Mouse (Mus musculus): ENCODE measurements at regions not wholly inside any gene's neighbourhood (a gene's known extent, or its start where the extent isn't known, plus 50 kb on each side); places are given as distances from the start of the nearest gene placed in this dataset.
A peak's percentile ranks its signal among the peaks of the same experiment; 100 is the strongest.

- H3K27ac ChIP-seq = no peak overlapping the region
- no peaks in the 10 kb centered on the region for H3K27me3 ChIP-seq
- H3K9ac ChIP-seq = no peak overlapping the region
- no peaks in the 10 kb centered on the region for H3K9me3 ChIP-seq (replicated peaks)
- no peak for ATAC-seq (replicated peaks; ENCODE audit: insufficient number of reproducible peaks, insufficient read depth, low FRiP score, low read depth)
- no peak overlapping the region for H3K4me2 ChIP-seq
- no peaks in the 10 kb centered on the region for H3K4me1 ChIP-seq (replicated peaks)
- H3K36me3 ChIP-seq = no peaks in the 10 kb centered on the region
- no peak overlapping the region for H3K4me3 ChIP-seq
- 53% methylated on average over 3 of the region's 3 CpGs for WGBS
These were observed 57.0 kb downstream of the Rps29 start for GRCm38 (mm10) chr12:69101965-69102364.

GRCm38 (mm10) chr12:69094856-69095255 lies 64.1 kb downstream of the Rps29 start:
- no peak overlapping the region for H3K4me2 ChIP-seq
- H3K9me3 ChIP-seq (replicated peaks) = no peaks in the 10 kb centered on the region
- no peak for ATAC-seq (replicated peaks; ENCODE audit: insufficient number of reproducible peaks, insufficient read depth, low FRiP score, low read depth)
- H3K9ac ChIP-seq = no peak overlapping the region
- H3K4me3 ChIP-seq = no peak overlapping the region
- H3K4me1 ChIP-seq (replicated peaks) = no peaks in the 10 kb centered on the region
- H3K27me3 ChIP-seq = no peaks in the 10 kb centered on the region
- 80% methylated on average over 6 of the region's 8 CpGs for WGBS
- no peak overlapping the region for H3K27ac ChIP-seq
- no peaks in the 10 kb centered on the region for H3K36me3 ChIP-seq

GRCm38 (mm10) chr12:69093073-69093797 lies 65.8 kb downstream of the Rps29 start:
- Histone ChIP-seq H3K4me3 (no peak overlapping the region), H3K27ac (no peak overlapping the region), H3K9ac (no peak overlapping the region), H3K9me3 (replicated peaks) (no peaks in the 10 kb centered on the region), H3K4me2 (no peak overlapping the region), H3K36me3 (no peaks in the 10 kb centered on the region), H3K4me1 (replicated peaks) (no peaks in the 10 kb centered on the region), H3K27me3 (no peaks in the 10 kb centered on the region)
- 59% methylated on average over 13 of the region's 13 CpGs for WGBS
- ATAC-seq (replicated peaks; ENCODE audit: insufficient number of reproducible peaks, insufficient read depth, low FRiP score, low read depth) = no peak

GRCm38 (mm10) chr12:69087928-69088609 lies 70.9 kb downstream of the Rps29 start:
- no peaks in the 10 kb centered on the region for H3K36me3 ChIP-seq
- 0 out of 2 replicates have a peak, but pooled peaks cover 4% of the 10 kb centered on the region for H3K4me1 ChIP-seq (replicated peaks)
- H3K4me3 ChIP-seq = no peak overlapping the region
- no peak overlapping the region for H3K27ac ChIP-seq
- no peak for ATAC-seq (replicated peaks; ENCODE audit: insufficient number of reproducible peaks, insufficient read depth, low FRiP score, low read depth)
- no peaks in the 10 kb centered on the region for H3K9me3 ChIP-seq (replicated peaks)
- H3K27me3 ChIP-seq = no peaks in the 10 kb centered on the region
- H3K9ac ChIP-seq = no peak overlapping the region
- H3K4me2 ChIP-seq = peak overlapping the region; percentile 9; the same call in 1 of the 2 replicates
- 53% methylated on average over 9 of the region's 9 CpGs for WGBS

GRCm38 (mm10) chr12:69085522-69086179 lies 73.3 kb downstream of the Rps29 start:
- 26% methylated on average over 19 of the region's 19 CpGs for WGBS
- Histone ChIP-seq H3K4me2 (peak overlapping the region; percentile 48), H3K4me3 (0 out of 2 replicates have a peak overlapping the region, but pooled peaks have one; percentile 4), H3K27me3 (no peaks in the 10 kb centered on the region), H3K9ac (no peak overlapping the region), H3K4me1 (replicated peaks) (0 out of 2 replicates have a peak, but pooled peaks cover 4% of the 10 kb centered on the region), H3K9me3 (replicated peaks) (no peaks in the 10 kb centered on the region), H3K36me3 (no peaks in the 10 kb centered on the region), H3K27ac (no peak overlapping the region)
- ATAC-seq (replicated peaks; ENCODE audit: insufficient number of reproducible peaks, insufficient read depth, low FRiP score, low read depth) = no peak

- H3K27me3 ChIP-seq = no peaks in the 10 kb centered on the region
- H3K4me2 ChIP-seq = no peak overlapping the region
- H3K36me3 ChIP-seq = no peaks in the 10 kb centered on the region
- H3K27ac ChIP-seq = no peak overlapping the region
- no peaks in the 10 kb centered on the region for H3K9me3 ChIP-seq (replicated peaks)
- no peak for ATAC-seq (replicated peaks; ENCODE audit: insufficient number of reproducible peaks, insufficient read depth, low FRiP score, low read depth)
- no peak overlapping the region for H3K4me3 ChIP-seq
- 76% methylated on average over 5 of the region's 5 CpGs for WGBS
- 0 out of 2 replicates have a peak, but pooled peaks cover 4% of the 10 kb centered on the region for H3K4me1 ChIP-seq (replicated peaks)
- no peak overlapping the region for H3K9ac ChIP-seq
These were observed 74.3 kb downstream of the Rps29 start for GRCm38 (mm10) chr12:69084656-69085055.

GRCm38 (mm10) chr12:69082051-69082450 lies 76.9 kb downstream of the Rps29 start:
- Histone ChIP-seq H3K27me3 (no peaks in the 10 kb centered on the region), H3K4me1 (replicated peaks) (0 out of 2 replicates have a peak, but pooled peaks cover 4% of the 10 kb centered on the region), H3K9ac (no peak overlapping the region), H3K4me2 (no peak overlapping the region), H3K9me3 (replicated peaks) (no peaks in the 10 kb centered on the region), H3K4me3 (no peak overlapping the region), H3K36me3 (no peaks in the 10 kb centered on the region), H3K27ac (no peak overlapping the region)
- 49% methylated on average over 6 of the region's 6 CpGs for WGBS
- ATAC-seq (replicated peaks; ENCODE audit: insufficient number of reproducible peaks, insufficient read depth, low FRiP score, low read depth) = no peak

- Histone ChIP-seq H3K36me3 (no peaks in the 10 kb centered on the region), H3K4me1 (replicated peaks) (no peaks in the 10 kb centered on the region), H3K9me3 (replicated peaks) (no peaks in the 10 kb centered on the region), H3K4me2 (no peak overlapping the region), H3K4me3 (no peak overlapping the region), H3K9ac (no peak overlapping the region), H3K27ac (no peak overlapping the region), H3K27me3 (no peaks in the 10 kb centered on the region)
- no peak for ATAC-seq (replicated peaks; ENCODE audit: insufficient number of reproducible peaks, insufficient read depth, low FRiP score, low read depth)
- 61% methylated on average over 4 of the region's 4 CpGs for WGBS
These were observed 119.4 kb downstream of the Rps29 start for GRCm38 (mm10) chr12:69039553-69039952.

- Histone ChIP-seq H3K27ac (no peak overlapping the region), H3K4me2 (peak overlapping the region; percentile 42), H3K9ac (no peak overlapping the region), H3K9me3 (replicated peaks) (no peaks in the 10 kb centered on the region), H3K4me3 (no peak overlapping the region), H3K36me3 (no peaks in the 10 kb centered on the region), H3K4me1 (replicated peaks) (no peaks in the 10 kb centered on the region), H3K27me3 (no peaks in the 10 kb centered on the region)
- whole genome bisulfite sequencing = 32% methylated on average over 17 of the region's 17 CpGs
- no peak for ATAC-seq (replicated peaks; ENCODE audit: insufficient number of reproducible peaks, insufficient read depth, low FRiP score, low read depth)
These were observed 135.4 kb downstream of the Rps29 start for GRCm38 (mm10) chr12:69023594-69023993.

GRCm38 (mm10) chr12:69016705-69017306 lies 142.2 kb downstream of the Rps29 start:
- no peaks in the 10 kb centered on the region for H3K9me3 ChIP-seq (replicated peaks)
- no peak overlapping the region for H3K9ac ChIP-seq
- WGBS = 84% methylated on average over 7 of the region's 7 CpGs
- no peaks in the 10 kb centered on the region for H3K36me3 ChIP-seq
- no peak overlapping the region for H3K4me3 ChIP-seq
- H3K4me1 ChIP-seq (replicated peaks) = no peaks in the 10 kb centered on the region
- H3K27me3 ChIP-seq = no peaks in the 10 kb centered on the region
- no peak overlapping the region for H3K4me2 ChIP-seq
- H3K27ac ChIP-seq = no peak overlapping the region
- ATAC-seq (replicated peaks; ENCODE audit: insufficient number of reproducible peaks, insufficient read depth, low FRiP score, low read depth) = no peak

- H3K27ac ChIP-seq = no peak overlapping the region
- H3K9ac ChIP-seq = no peak overlapping the region
- H3K4me2 ChIP-seq = no peak overlapping the region
- no peaks in the 10 kb centered on the region for H3K4me1 ChIP-seq (replicated peaks)
- H3K9me3 ChIP-seq (replicated peaks) = no peaks in the 10 kb centered on the region
- ATAC-seq (replicated peaks; ENCODE audit: insufficient number of reproducible peaks, insufficient read depth, low FRiP score, low read depth) = no peak
- H3K36me3 ChIP-seq = no peaks in the 10 kb centered on the region
- no peak overlapping the region for H3K4me3 ChIP-seq
- H3K27me3 ChIP-seq = no peaks in the 10 kb centered on the region
These were observed 153.8 kb downstream of the Rps29 start for GRCm38 (mm10) chr12:69005141-69005540.

Data from heart, embryonic 15.5 days (tissue).